Mouse (Mus musculus) cerebellum, adult 2 months (tissue): ENCODE results near the gene Lrmda.

Experiments
- CTCF ChIP-seq: fragments of 200-500 bp; IDR thresholded peaks from 2 replicates; pipeline ENCODE4 v1.5.1; 2011; ENCODE audit warnings: low read depth, mild to moderate bottlenecking, control low read depth, low read length, moderate library complexity, borderline replicate concordance; ENCODE audit not compliant: insufficient read depth
- POLR2A ChIP-seq: fragments of 200-500 bp; IDR thresholded peaks from 2 replicates; pipeline ENCODE4 v1.6.1; 2011; ENCODE audit warnings: low read length, control low read depth, borderline replicate concordance; ENCODE audit not compliant: insufficient read depth

DNA sequence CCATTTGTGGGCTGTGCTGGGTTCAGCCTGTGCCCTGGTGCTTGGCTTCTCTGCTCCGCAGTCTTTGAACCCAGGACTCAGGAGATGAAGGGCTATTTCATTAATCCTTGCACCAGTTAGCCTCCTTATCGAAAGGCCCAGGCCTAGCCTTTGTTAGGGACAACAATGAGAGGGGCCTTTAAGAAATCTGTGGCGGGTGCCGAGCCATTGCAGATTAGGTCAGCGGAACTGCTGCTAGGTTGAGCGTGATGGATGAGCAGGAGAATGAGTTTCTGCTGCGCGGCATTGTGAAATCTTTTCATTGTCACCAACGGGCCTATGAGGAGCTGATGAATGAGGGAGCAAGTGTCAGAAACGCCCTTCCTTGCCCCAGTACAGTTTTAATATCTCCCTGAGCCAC, 475.4 kb downstream of the Lrmda start:
- TF ChIP-seq CTCF (no peak), POLR2A (no peak)
